Mouse (Mus musculus) myocyte (in vitro differentiated cells): Measurements from ENCODE around the gene Nt5dc2.

ENCODE experiments used
- CEBPB ChIP-seq: IDR thresholded peaks from 2 replicates; pipeline ENCODE4 v1.6.1; 2011; ENCODE audit warnings: mild to moderate bottlenecking, moderate library complexity; ENCODE audit not compliant: poor library complexity, insufficient read depth, severe bottlenecking
- E2F4 ChIP-seq: IDR thresholded peaks from one replicate; pipeline ENCODE4 v1.6.1; 2011; ENCODE audit warnings: mild to moderate bottlenecking, control low read depth, moderate library complexity; ENCODE audit not compliant: insufficient read depth
- MAX ChIP-seq: IDR thresholded peaks from one replicate; pipeline ENCODE4 v1.6.1; 2011; ENCODE audit warnings: low read depth, mild to moderate bottlenecking, control low read depth
- MYOD1 ChIP-seq, 3 experiments: IDR thresholded peaks; one replicate each; pipeline ENCODE4 v1.6.1; 2011; ENCODE audit warnings: control low read depth in 2 of 3, low read depth in 2 of 3, mild to moderate bottlenecking in 2 of 3, moderate library complexity in 1 of 3; ENCODE audit not compliant: insufficient read length in 2 of 3, control insufficient read depth in 1 of 3
- MYOG ChIP-seq, 3 experiments: IDR thresholded peaks; one replicate each; pipeline ENCODE4 v1.6.1; 2011; ENCODE audit warnings: control low read depth in 2 of 3, low read depth in 2 of 3, mild to moderate bottlenecking in 2 of 3; ENCODE audit not compliant: insufficient read length in 2 of 3, control insufficient read depth in 1 of 3, insufficient read depth in 1 of 3
- POLR2A ChIP-seq: IDR thresholded peaks from one replicate; pipeline ENCODE4 v1.6.1; 2011; ENCODE audit warnings: low read depth, mild to moderate bottlenecking, control low read depth, moderate library complexity; ENCODE audit not compliant: insufficient read length
- POLR2AphosphoS2 ChIP-seq: IDR thresholded peaks from one replicate; pipeline ENCODE4 v1.6.1; 2011; ENCODE audit warnings: low read depth, control low read depth; ENCODE audit not compliant: insufficient read length
- REST ChIP-seq: IDR thresholded peaks from one replicate; pipeline ENCODE4 v1.6.1; 2011; ENCODE audit warnings: mild to moderate bottlenecking, control low read depth, moderate library complexity; ENCODE audit not compliant: insufficient read depth, insufficient read length
- SRF ChIP-seq: IDR thresholded peaks from one replicate; pipeline ENCODE4 v1.6.1; 2011; ENCODE audit warnings: low read depth; ENCODE audit not compliant: control insufficient read depth, insufficient read length
- TCF12 ChIP-seq: IDR thresholded peaks from one replicate; pipeline ENCODE4 v1.6.1; 2011; ENCODE audit warnings: mild to moderate bottlenecking, control low read depth; ENCODE audit not compliant: poor library complexity, insufficient read depth, severe bottlenecking
- TCF3 ChIP-seq: IDR thresholded peaks from one replicate; pipeline ENCODE4 v1.6.1; 2011; ENCODE audit warnings: low read depth, control low read depth; ENCODE audit not compliant: insufficient read length
- USF1 ChIP-seq: IDR thresholded peaks from one replicate; pipeline ENCODE4 v1.6.1; 2011; ENCODE audit warnings: low read depth, mild to moderate bottlenecking, control low read depth, moderate library complexity

DNA sequence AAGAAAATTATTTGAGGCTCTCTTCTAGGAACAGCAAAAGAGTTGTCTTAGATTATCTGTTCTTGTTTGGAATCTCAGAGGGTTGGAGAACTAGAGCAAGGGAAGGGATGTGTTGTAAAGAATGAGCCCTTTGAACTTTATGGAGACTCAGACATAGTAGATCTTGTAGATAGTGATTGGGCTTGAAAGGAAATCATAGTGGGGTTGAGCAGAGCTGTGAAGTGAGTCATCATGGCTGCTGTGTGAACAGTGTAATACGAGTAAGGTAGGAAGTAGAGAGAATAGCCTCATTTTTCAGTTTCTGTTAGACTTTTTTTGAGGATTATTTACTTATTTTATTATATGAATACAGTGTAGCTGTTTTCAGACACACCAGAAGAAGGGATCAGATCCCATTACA, 40.9 kb upstream of the Nt5dc2 start:
- TF ChIP-seq TCF12 (no peak), POLR2A (no peak), MYOG (IDR thresholded peaks at IDR 0.05; ENCODE audit: control insufficient read depth in 1 of 3, insufficient read depth in 1 of 3, insufficient read length in 2 of 3, low read depth in 2 of 3) (no peak), MAX (no peak), POLR2AphosphoS2 (no peak), MYOD1 (IDR thresholded peaks at IDR 0.05; ENCODE audit: control insufficient read depth in 1 of 3, insufficient read length in 2 of 3, low read depth in 2 of 3) (no peak), E2F4 (no peak), USF1 (no peak), CEBPB (no peak), SRF (no peak), TCF3 (no peak), REST (no peak)
